Mouse (Mus musculus) ES-Bruce4 (cell line): ENCODE measurements around the gene Retreg3.

Experiments used
- CTCF ChIP-seq: IDR thresholded peaks from one replicate; pipeline ENCODE4 v1.8.1; 2011; ENCODE audit warnings: low read depth, low read length
- EP300 ChIP-seq: IDR thresholded peaks from 2 replicates; pipeline ENCODE4 v1.6.1; 2011; ENCODE audit warnings: low read depth, low read length; ENCODE audit not compliant: insufficient read depth

DNA sequence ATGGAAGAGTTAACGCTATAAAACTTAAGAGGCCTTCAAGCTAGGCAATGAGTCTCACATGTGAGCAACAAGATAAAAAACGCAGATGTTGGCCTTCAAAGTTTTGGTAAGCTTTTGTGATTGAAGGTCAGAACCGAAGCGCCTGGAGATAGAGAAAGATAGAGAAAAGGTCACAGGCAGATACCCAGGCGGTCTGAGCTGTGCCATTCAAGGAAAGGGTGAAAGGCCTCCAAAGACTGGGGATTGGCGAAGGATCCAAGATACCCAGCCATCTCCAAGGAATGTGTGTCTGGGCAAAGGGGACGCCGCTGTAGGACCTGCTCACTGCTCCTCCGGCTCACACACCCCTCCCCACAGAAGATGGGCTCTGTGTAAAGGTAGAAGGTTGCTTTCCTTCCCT is 54.7 kb downstream of the Retreg3 start:
- TF ChIP-seq EP300 (no peak), CTCF (no peak)
